Mouse (Mus musculus): ENCODE measurements around the gene Acap1. TPM values are rescaled to one million over a fixed set of nuclear protein-coding genes. Genes with fewer than 3 reads are reported as not detected.
"Not testable (repeated sequence)": the region's sequence is repeated elsewhere in the genome, so short reads cannot be mapped to it uniquely, and the experiment has no call there.

Acap1 gene
- polyA plus RNA-seq, 1 experiment = 47.6 TPM

DNA sequence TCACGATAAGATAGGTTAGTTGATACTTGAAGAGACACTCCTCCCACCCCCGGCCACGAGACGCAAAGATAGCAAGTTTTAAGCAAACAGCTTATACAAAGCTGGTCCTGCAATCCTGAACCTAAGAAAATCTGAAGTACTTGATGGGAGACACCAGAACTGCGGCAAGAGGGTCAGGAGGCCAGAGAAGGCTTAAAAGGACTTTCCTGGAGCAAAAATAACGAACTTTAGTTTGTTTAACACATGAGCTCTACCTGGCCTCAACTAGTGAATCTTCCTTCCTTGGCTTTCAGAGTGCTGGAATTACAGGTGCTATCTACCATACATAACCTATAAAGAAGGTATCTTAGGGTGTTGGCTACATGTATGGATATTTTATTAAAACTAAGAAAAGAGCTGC lies 39.3 kb upstream of the Acap1 start:
- TF ChIP-seq GATA1 (IDR thresholded peaks at IDR 0.05; ENCODE audit: borderline replicate concordance, low read length) = no peak
- no peak for TF ChIP-seq FLI1 (IDR thresholded peaks at IDR 0.05; ENCODE audit: low read length)
- H3K4me3 ChIP-seq (replicated peaks) = no peak overlapping the region
- peaks cover 55% of the 10 kb centered on the region for H3K27me3 ChIP-seq (replicated peaks)
- H3K9me3 ChIP-seq = no peaks in the 10 kb centered on the region
- peaks cover 54% of the 10 kb centered on the region for H3K4me1 ChIP-seq
- no peaks in the 10 kb centered on the region for H3K36me3 ChIP-seq (replicated peaks; ENCODE audit: low read length)

GRCm38 (mm10) chr11:69934169-69934568 lies 38.8 kb upstream of the Acap1 start:
- H3K4me1 ChIP-seq = peaks cover 54% of the 10 kb centered on the region

GRCm38 (mm10) chr11:69933066-69933465 lies 37.7 kb upstream of the Acap1 start:
- H3K27me3 ChIP-seq (replicated peaks) = peaks cover 39% of the 10 kb centered on the region
- no peaks in the 10 kb centered on the region for H3K36me3 ChIP-seq (replicated peaks; ENCODE audit: low read length)
- peaks cover 54% of the 10 kb centered on the region for H3K4me1 ChIP-seq
- H3K4me3 ChIP-seq (replicated peaks) = no peak overlapping the region
- no peak for TF ChIP-seq GATA1 (IDR thresholded peaks at IDR 0.05; ENCODE audit: borderline replicate concordance, low read length)
- H3K9me3 ChIP-seq = no peaks in the 10 kb centered on the region

More at GRCm38 (mm10) chr11:69934169-69934568, 38.8 kb upstream of the Acap1 start:
- Histone ChIP-seq H3K4me3 (replicated peaks) (peak overlapping the region; percentile 85), H3K9me3 (no peaks in the 10 kb centered on the region), H3K27me3 (replicated peaks) (peaks cover 50% of the 10 kb centered on the region), H3K36me3 (replicated peaks; ENCODE audit: low read length) (no peaks in the 10 kb centered on the region)
- TF ChIP-seq GATA1 (IDR thresholded peaks at IDR 0.05; ENCODE audit: borderline replicate concordance, low read length) (no peak), FLI1 (IDR thresholded peaks at IDR 0.05; ENCODE audit: low read length) (no peak)

GRCm38 (mm10) chr11:69932254-69932653 lies 36.9 kb upstream of the Acap1 start:
- TF ChIP-seq FLI1 (IDR thresholded peaks at IDR 0.05; ENCODE audit: low read length) (no peak), GATA1 (IDR thresholded peaks at IDR 0.05; ENCODE audit: borderline replicate concordance, low read length) (no peak)
- Histone ChIP-seq H3K27me3 (replicated peaks) (peaks cover 31% of the 10 kb centered on the region), H3K4me3 (replicated peaks) (no peak overlapping the region), H3K36me3 (replicated peaks; ENCODE audit: low read length) (no peaks in the 10 kb centered on the region), H3K9me3 (no peaks in the 10 kb centered on the region), H3K4me1 (peaks cover 54% of the 10 kb centered on the region)

DNA sequence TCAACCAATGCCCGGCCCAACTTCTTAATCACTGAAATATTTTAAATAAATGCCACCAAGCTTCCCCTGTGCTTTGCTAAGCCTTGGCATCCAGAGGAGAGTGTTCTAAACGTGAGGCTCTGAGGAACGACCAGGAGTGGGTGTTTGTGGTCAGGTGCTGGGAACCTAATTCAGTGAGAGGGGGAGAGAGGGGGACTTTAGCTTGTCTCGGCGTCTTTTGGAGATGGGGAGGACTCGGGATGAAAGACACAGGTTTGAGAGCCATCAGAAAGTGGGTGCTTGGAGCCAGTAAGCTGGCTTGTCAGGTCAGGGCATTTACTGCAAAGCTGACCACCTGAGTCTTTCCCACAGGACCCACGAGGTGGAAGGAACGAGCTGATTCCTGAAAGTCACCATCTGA lies 36.4 kb upstream of the Acap1 start:
- H3K27me3 ChIP-seq (replicated peaks) = peaks cover 26% of the 10 kb centered on the region
- TF ChIP-seq FLI1 (IDR thresholded peaks at IDR 0.05; ENCODE audit: low read length) (no peak), GATA1 (IDR thresholded peaks at IDR 0.05; ENCODE audit: borderline replicate concordance, low read length) (no peak)
- peaks cover 51% of the 10 kb centered on the region for H3K4me1 ChIP-seq
- H3K4me3 ChIP-seq (replicated peaks) = no peak overlapping the region
- H3K9me3 ChIP-seq = no peaks in the 10 kb centered on the region
- H3K36me3 ChIP-seq (replicated peaks; ENCODE audit: low read length) = no peaks in the 10 kb centered on the region

- Histone ChIP-seq H3K4me1 (peaks cover 44% of the 10 kb centered on the region), H3K9me3 (no peaks in the 10 kb centered on the region), H3K27me3 (replicated peaks) (peaks cover 19% of the 10 kb centered on the region), H3K4me3 (replicated peaks) (peak overlapping the region; percentile 40), H3K36me3 (replicated peaks; ENCODE audit: low read length) (no peaks in the 10 kb centered on the region)
- TF ChIP-seq GATA1 (IDR thresholded peaks at IDR 0.05; ENCODE audit: borderline replicate concordance, low read length) (no peak), FLI1 (IDR thresholded peaks at IDR 0.05; ENCODE audit: low read length) (no peak)
These were observed 35.7 kb upstream of the Acap1 start for GRCm38 (mm10) chr11:69930967-69931537.

DNA sequence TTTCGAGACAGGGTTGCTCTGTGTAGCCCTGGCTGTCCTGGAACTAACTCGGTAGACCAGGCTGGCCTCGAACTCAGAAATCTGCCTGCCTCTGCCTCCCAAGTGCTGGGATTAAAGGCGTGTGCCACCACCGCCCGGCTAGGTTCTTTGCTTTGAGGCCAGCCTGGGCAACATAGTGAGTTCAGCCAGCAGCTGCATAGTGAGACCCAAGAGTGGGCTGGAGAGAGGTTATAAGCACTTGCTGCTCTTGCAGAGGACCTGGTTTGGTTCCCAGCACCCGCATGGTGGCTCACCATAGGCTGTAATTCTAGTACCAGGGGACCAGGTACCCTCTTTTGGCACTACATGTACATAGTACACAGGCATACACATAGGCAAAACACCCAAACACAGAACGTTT lies 34.8 kb upstream of the Acap1 start:
- not testable (repeated sequence) for H3K4me3 ChIP-seq (replicated peaks); H3K36me3 ChIP-seq (replicated peaks; ENCODE audit: low read length); H3K27me3 ChIP-seq (replicated peaks); H3K9me3 ChIP-seq
- H3K4me1 ChIP-seq = peaks cover 35% of the 10 kb centered on the region

- Histone ChIP-seq H3K27me3 (replicated peaks) (peaks cover 5% of the 10 kb centered on the region), H3K4me1 (peaks cover 31% of the 10 kb centered on the region), H3K9me3 (no peaks in the 10 kb centered on the region), H3K4me3 (replicated peaks) (no peak overlapping the region), H3K36me3 (replicated peaks; ENCODE audit: low read length) (no peaks in the 10 kb centered on the region)
- TF ChIP-seq FLI1 (IDR thresholded peaks at IDR 0.05; ENCODE audit: low read length) = no peak
- TF ChIP-seq GATA1 (IDR thresholded peaks at IDR 0.05; ENCODE audit: borderline replicate concordance, low read length) = no peak
These were observed 34.4 kb upstream of the Acap1 start for GRCm38 (mm10) chr11:69929712-69930111.

DNA sequence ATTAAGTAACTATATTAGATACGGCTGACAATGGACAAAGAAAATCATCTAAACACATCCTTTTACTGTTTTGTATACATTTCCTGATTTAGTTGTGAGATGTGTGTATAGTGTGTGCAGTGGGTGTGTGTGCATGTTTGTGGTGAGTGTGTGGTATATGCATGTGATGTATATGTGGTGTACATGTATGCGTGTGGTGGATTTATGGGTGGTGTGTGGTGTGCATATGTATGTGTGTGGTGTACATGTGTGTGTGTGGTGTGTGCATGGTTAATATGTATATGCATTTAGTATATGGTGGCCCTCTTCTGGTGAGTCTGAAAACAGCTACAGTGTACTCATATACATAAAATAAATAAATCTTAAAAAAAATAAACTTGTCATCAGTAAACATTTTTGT lies 32.2 kb upstream of the Acap1 start:
- H3K36me3 ChIP-seq (replicated peaks; ENCODE audit: low read length) = no peaks in the 10 kb centered on the region
- H3K27me3 ChIP-seq (replicated peaks) = no peaks in the 10 kb centered on the region
- TF ChIP-seq FLI1 (IDR thresholded peaks at IDR 0.05; ENCODE audit: low read length) = no peak
- no peak overlapping the region for H3K4me3 ChIP-seq (replicated peaks)
- H3K4me1 ChIP-seq = peaks cover 33% of the 10 kb centered on the region
- no peaks in the 10 kb centered on the region for H3K9me3 ChIP-seq

GRCm38 (mm10) chr11:69922796-69923195 lies 27.5 kb upstream of the Acap1 start:
- peaks cover 17% of the 10 kb centered on the region for H3K36me3 ChIP-seq (replicated peaks; ENCODE audit: low read length)
- no peaks in the 10 kb centered on the region for H3K27me3 ChIP-seq (replicated peaks)
- H3K4me3 ChIP-seq (replicated peaks) = peak overlapping the region; percentile 99
- H3K4me1 ChIP-seq = peaks cover 37% of the 10 kb centered on the region
- TF ChIP-seq GATA1 (IDR thresholded peaks at IDR 0.05; ENCODE audit: borderline replicate concordance, low read length) (no peak), FLI1 (IDR thresholded peaks at IDR 0.05; ENCODE audit: low read length) (no peak)
- no peaks in the 10 kb centered on the region for H3K9me3 ChIP-seq
